Mouse (Mus musculus): ENCODE measurements around the gene Wdfy4.

GRCm38 (mm10) chr14:33171942-33172341, 13.4 kb downstream of the Wdfy4 start:
- TF ChIP-seq CTCF (IDR thresholded peaks at IDR 0.05; ENCODE audit: insufficient read depth, low read depth, low read length) (no peak), POLR2A (IDR thresholded peaks at IDR 0.05; ENCODE audit: insufficient read depth, low read depth, low read length) (no peak)
